In genomic region chr5:27191242-27191969, GRCm38 (mm10) we compare ENCODE assay signal across 21 mouse cellular contexts.
DNase-seq lines count a peak whose midpoint lies in the region; ATAC-seq lines count a peak whose summit lies in the region.
"Had no signal": no experiment of that assay in that cellular context is flagged by ENCODE, and none has a peak within 500 bp of the region (broad histone marks: within the 10 kb centered on the region; RNA-seq: fewer than 3 reads in every experiment).

No protein-coding gene starts in this region.

- no peaks in the 10 kb centered on the region for H3K36me3 ChIP-seq in forebrain, embryonic 15.5 days
- no peaks in the 10 kb centered on the region for H3K36me3 ChIP-seq in forebrain, embryonic 10.5 days (replicated peaks)
- H3K36me3 ChIP-seq in midbrain, embryonic 13.5 days = no peaks in the 10 kb centered on the region
- H3K36me3 ChIP-seq in midbrain, embryonic 10.5 days = no peaks in the 10 kb centered on the region
- no peaks in the 10 kb centered on the region for H3K36me3 ChIP-seq in forebrain, embryonic 16.5 days (ENCODE audit: control insufficient read depth, insufficient read depth)
- H3K36me3 ChIP-seq in neural tube, embryonic 14.5 days (ENCODE audit: control insufficient read depth, insufficient read depth, low read length) = no peaks in the 10 kb centered on the region
- H3K36me3 ChIP-seq: embryonic facial prominence, embryonic 10.5 days; limb, embryonic 10.5 days had no signal

- no peak overlapping the region for H3K9ac ChIP-seq in forebrain, embryonic 15.5 days (replicated peaks)
- H3K9ac ChIP-seq in midbrain, embryonic 13.5 days (replicated peaks) = no peak overlapping the region
- H3K9ac ChIP-seq in forebrain, embryonic 16.5 days (replicated peaks; ENCODE audit: low read depth, low read length) = no peak overlapping the region
- no peak overlapping the region for H3K9ac ChIP-seq in neural tube, embryonic 14.5 days (replicated peaks; ENCODE audit: low read depth, low read length)

- no peak overlapping the region for H3K27ac ChIP-seq in forebrain, embryonic 15.5 days (replicated peaks)
- no peak overlapping the region for H3K27ac ChIP-seq in forebrain, embryonic 10.5 days
- H3K27ac ChIP-seq in midbrain, embryonic 13.5 days = peak overlapping the region; percentile 47
- H3K27ac ChIP-seq in midbrain, embryonic 10.5 days (replicated peaks) = no peak overlapping the region
- no peak overlapping the region for H3K27ac ChIP-seq in forebrain, embryonic 16.5 days (ENCODE audit: low read length)
- H3K27ac ChIP-seq in neural tube, embryonic 14.5 days (ENCODE audit: low read depth, low read length) = no peak overlapping the region
- H3K27ac ChIP-seq: embryonic facial prominence, embryonic 10.5 days; limb, embryonic 10.5 days; macrophage; stomach, postnatal 0 days had no signal

- ATAC-seq in forebrain, embryonic 15.5 days (replicated peaks) = peak; percentile 71; the same call in 1 of the 2 replicates
- ATAC-seq in midbrain, embryonic 13.5 days = peak; percentile 81
- ATAC-seq in forebrain, embryonic 16.5 days = peak; percentile 54
- ATAC-seq in neural tube, embryonic 14.5 days (ENCODE audit: low read depth) = peak; percentile 66; the same call in 1 of the 2 replicates
- ATAC-seq: inflammation-experienced regulatory T-cells, adult 6 months had no signal

- 49% methylated on average over 5 of the region's 5 CpGs for WGBS in forebrain, embryonic 15.5 days
- WGBS in forebrain, embryonic 10.5 days = 86% methylated on average over 5 of the region's 5 CpGs
- WGBS in midbrain, embryonic 13.5 days = 54% methylated on average over 5 of the region's 5 CpGs
- WGBS in midbrain, embryonic 10.5 days = 81% methylated on average over 5 of the region's 5 CpGs
- 57% methylated on average over 5 of the region's 5 CpGs for WGBS in forebrain, embryonic 16.5 days
- WGBS in neural tube, embryonic 14.5 days = 46% methylated on average over 5 of the region's 5 CpGs

- no peaks in the 10 kb centered on the region for H3K9me3 ChIP-seq in forebrain, embryonic 15.5 days
- no peaks in the 10 kb centered on the region for H3K9me3 ChIP-seq in forebrain, embryonic 10.5 days
- H3K9me3 ChIP-seq in midbrain, embryonic 13.5 days = no peaks in the 10 kb centered on the region
- no peaks in the 10 kb centered on the region for H3K9me3 ChIP-seq in midbrain, embryonic 10.5 days (replicated peaks)
- H3K9me3 ChIP-seq in forebrain, embryonic 16.5 days (ENCODE audit: control insufficient read depth, low read length) = no peaks in the 10 kb centered on the region
- no peaks in the 10 kb centered on the region for H3K9me3 ChIP-seq in neural tube, embryonic 14.5 days (ENCODE audit: control insufficient read depth, low read length)
- H3K9me3 ChIP-seq: embryonic facial prominence, embryonic 10.5 days; limb, embryonic 10.5 days had no signal

- H3K4me1 ChIP-seq in forebrain, embryonic 15.5 days = no peaks in the 10 kb centered on the region
- H3K4me1 ChIP-seq in forebrain, embryonic 10.5 days = no peaks in the 10 kb centered on the region
- H3K4me1 ChIP-seq in midbrain, embryonic 13.5 days (replicated peaks) = peaks cover 13% of the 10 kb centered on the region
- no peaks in the 10 kb centered on the region for H3K4me1 ChIP-seq in midbrain, embryonic 10.5 days
- 0 out of 2 replicates have a peak, but pooled peaks cover 2% of the 10 kb centered on the region for H3K4me1 ChIP-seq in forebrain, embryonic 16.5 days (replicated peaks; ENCODE audit: control insufficient read depth, insufficient read depth, low read length)
- H3K4me1 ChIP-seq in neural tube, embryonic 14.5 days (ENCODE audit: control insufficient read depth, insufficient read depth, low read length) = 0 out of 2 replicates have a peak, but pooled peaks cover 2% of the 10 kb centered on the region
- H3K4me1 ChIP-seq: embryonic facial prominence, embryonic 10.5 days; limb, embryonic 10.5 days had no signal

- no peaks in the 10 kb centered on the region for H3K27me3 ChIP-seq in forebrain, embryonic 15.5 days
- H3K27me3 ChIP-seq in forebrain, embryonic 10.5 days (ENCODE audit: poor library complexity, severe bottlenecking) = no peaks in the 10 kb centered on the region
- H3K27me3 ChIP-seq in midbrain, embryonic 13.5 days = no peaks in the 10 kb centered on the region
- no peaks in the 10 kb centered on the region for H3K27me3 ChIP-seq in midbrain, embryonic 10.5 days (ENCODE audit: low read depth, poor library complexity, severe bottlenecking)
- no peaks in the 10 kb centered on the region for H3K27me3 ChIP-seq in forebrain, embryonic 16.5 days (replicated peaks; ENCODE audit: control insufficient read depth, insufficient read depth, low read length)
- no peaks in the 10 kb centered on the region for H3K27me3 ChIP-seq in neural tube, embryonic 14.5 days (ENCODE audit: control insufficient read depth, insufficient read depth, low read length)

- no peak overlapping the region for H3K4me3 ChIP-seq in forebrain, embryonic 15.5 days
- no peak overlapping the region for H3K4me3 ChIP-seq in forebrain, embryonic 10.5 days
- no peak overlapping the region for H3K4me3 ChIP-seq in midbrain, embryonic 13.5 days (replicated peaks)
- H3K4me3 ChIP-seq in midbrain, embryonic 10.5 days = no peak overlapping the region
- no peak overlapping the region for H3K4me3 ChIP-seq in forebrain, embryonic 16.5 days (replicated peaks; ENCODE audit: low read length)
- no peak overlapping the region for H3K4me3 ChIP-seq in neural tube, embryonic 14.5 days (ENCODE audit: low read depth, low read length)
- H3K4me3 ChIP-seq: embryonic facial prominence, embryonic 10.5 days; limb, embryonic 10.5 days had no signal

- H3K4me2 ChIP-seq in forebrain, embryonic 15.5 days (replicated peaks) = no peak overlapping the region
- no peak overlapping the region for H3K4me2 ChIP-seq in midbrain, embryonic 13.5 days (replicated peaks)
- H3K4me2 ChIP-seq in forebrain, embryonic 16.5 days (ENCODE audit: low read length) = no peak overlapping the region
- H3K4me2 ChIP-seq in neural tube, embryonic 14.5 days (ENCODE audit: low read depth, low read length) = no peak overlapping the region

- no peak for DNase-seq in forebrain, embryonic 10.5 days (ENCODE audit: extremely low spot score, low spot score)
- no peak for DNase-seq in midbrain, embryonic 10.5 days (ENCODE audit: low spot score)
- no peak for DNase-seq in heart, adult 11 months
- DNase-seq in cerebellum, postnatal 25 days = no peak
- DNase-seq: adrenal gland, postnatal 25 days; cerebellum, adult 11 months; cerebellum, adult 9-11 months; gastrocnemius, postnatal 36 days; kidney, adult 18-20 months; kidney, postnatal 10 days; liver; thymus, adult 2 months had no signal
